Mouse (Mus musculus): ENCODE measurements around the gene Fchsd2. TPM values are rescaled to one million over a fixed set of nuclear protein-coding genes. Genes with fewer than 3 reads are reported as not detected.
A peak's percentile ranks its signal among the peaks of the same experiment; 100 is the strongest.

The Fchsd2 gene
- polyA plus RNA-seq, 1 experiment from 2014 or later: 8.0 TPM

GRCm38 (mm10) chr7:101163878-101164277, 71.2 kb downstream of the Fchsd2 start:
- Histone ChIP-seq H3K9me3 (replicated peaks) (no peaks in the 10 kb centered on the region), H3K4me3 (no peak overlapping the region), H3K4me1 (0 out of 2 replicates have a peak, but pooled peaks cover 3% of the 10 kb centered on the region), H3K27ac (no peak overlapping the region), H3K9ac (no peak overlapping the region), H3K4me2 (no peak overlapping the region), H3K36me3 (no peaks in the 10 kb centered on the region), H3K27me3 (replicated peaks) (no peaks in the 10 kb centered on the region)
- WGBS (ENCODE audit: insufficient replicate concordance): 69% methylated on average over 4 of the region's 4 CpGs
- no peak for ATAC-seq

- H3K4me3 ChIP-seq: no peak overlapping the region
- no peak overlapping the region for H3K4me2 ChIP-seq
- ATAC-seq: 0 out of 2 replicates have a peak, but pooled peaks have one; percentile 18
- no peaks in the 10 kb centered on the region for H3K36me3 ChIP-seq
- H3K27ac ChIP-seq: no peak overlapping the region
- no peaks in the 10 kb centered on the region for H3K27me3 ChIP-seq (replicated peaks)
- 56% methylated on average over 2 of the region's 2 CpGs for WGBS (ENCODE audit: insufficient replicate concordance)
- no peaks in the 10 kb centered on the region for H3K9me3 ChIP-seq (replicated peaks)
- H3K4me1 ChIP-seq: peaks cover 3% of the 10 kb centered on the region; the same call in 1 of the 2 replicates
- H3K9ac ChIP-seq: no peak overlapping the region
Observed at GRCm38 (mm10) chr7:101166568-101166967, 73.9 kb downstream of the Fchsd2 start.

GRCm38 (mm10) chr7:101170482-101170881, 77.8 kb downstream of the Fchsd2 start:
- H3K4me2 ChIP-seq: no peak overlapping the region
- no peaks in the 10 kb centered on the region for H3K36me3 ChIP-seq
- no peak for ATAC-seq
- H3K4me1 ChIP-seq: peaks cover 3% of the 10 kb centered on the region; the same call in 1 of the 2 replicates
- H3K9ac ChIP-seq: no peak overlapping the region
- no peak overlapping the region for H3K4me3 ChIP-seq
- H3K27ac ChIP-seq: no peak overlapping the region
- no peaks in the 10 kb centered on the region for H3K9me3 ChIP-seq (replicated peaks)
- 66% methylated on average over 3 of the region's 3 CpGs for WGBS (ENCODE audit: insufficient replicate concordance)
- H3K27me3 ChIP-seq (replicated peaks): no peaks in the 10 kb centered on the region

- Histone ChIP-seq H3K9me3 (replicated peaks) (no peaks in the 10 kb centered on the region), H3K9ac (no peak overlapping the region), H3K27me3 (replicated peaks) (no peaks in the 10 kb centered on the region), H3K36me3 (no peaks in the 10 kb centered on the region), H3K4me1 (peaks cover 3% of the 10 kb centered on the region; the same call in 1 of the 2 replicates), H3K27ac (no peak overlapping the region), H3K4me3 (no peak overlapping the region), H3K4me2 (no peak overlapping the region)
- ATAC-seq: no peak
- WGBS (ENCODE audit: insufficient replicate concordance): 80% methylated on average over 1 of the region's 1 CpGs
Observed at GRCm38 (mm10) chr7:101171002-101171401, 78.3 kb downstream of the Fchsd2 start.

GRCm38 (mm10) chr7:101173331-101173730, 80.7 kb downstream of the Fchsd2 start:
- Histone ChIP-seq H3K4me1 (peaks cover 1% of the 10 kb centered on the region), H3K4me3 (no peak overlapping the region), H3K4me2 (no peak overlapping the region), H3K27me3 (replicated peaks) (no peaks in the 10 kb centered on the region), H3K27ac (no peak overlapping the region), H3K9ac (no peak overlapping the region), H3K9me3 (replicated peaks) (no peaks in the 10 kb centered on the region), H3K36me3 (0 out of 2 replicates have a peak, but pooled peaks cover 3% of the 10 kb centered on the region)
- no peak for ATAC-seq
- WGBS (ENCODE audit: insufficient replicate concordance): 75% methylated on average over 3 of the region's 3 CpGs

- no peak overlapping the region for H3K4me3 ChIP-seq
- ATAC-seq: no peak
- WGBS (ENCODE audit: insufficient replicate concordance): 76% methylated on average over 2 of the region's 2 CpGs
- H3K9me3 ChIP-seq (replicated peaks): no peaks in the 10 kb centered on the region
- H3K9ac ChIP-seq: no peak overlapping the region
- H3K36me3 ChIP-seq: 0 out of 2 replicates have a peak, but pooled peaks cover 3% of the 10 kb centered on the region
- H3K4me2 ChIP-seq: no peak overlapping the region
- no peaks in the 10 kb centered on the region for H3K27me3 ChIP-seq (replicated peaks)
- peaks cover 4% of the 10 kb centered on the region for H3K4me1 ChIP-seq
- no peak overlapping the region for H3K27ac ChIP-seq
Observed at GRCm38 (mm10) chr7:101178751-101179150, 86.1 kb downstream of the Fchsd2 start.

- no peak overlapping the region for H3K4me2 ChIP-seq
- no peak for ATAC-seq
- no peaks in the 10 kb centered on the region for H3K9me3 ChIP-seq (replicated peaks)
- H3K27me3 ChIP-seq (replicated peaks): no peaks in the 10 kb centered on the region
- H3K9ac ChIP-seq: no peak overlapping the region
- H3K4me1 ChIP-seq: no peaks in the 10 kb centered on the region
- no peak overlapping the region for H3K4me3 ChIP-seq
- H3K36me3 ChIP-seq: peaks cover 12% of the 10 kb centered on the region; the same call in 1 of the 2 replicates
- no peak overlapping the region for H3K27ac ChIP-seq
- WGBS (ENCODE audit: insufficient replicate concordance): 85% methylated on average over 3 of the region's 3 CpGs
Observed at GRCm38 (mm10) chr7:101191326-101191969, 98.8 kb downstream of the Fchsd2 start.

- Histone ChIP-seq H3K27ac (no peak overlapping the region), H3K4me3 (no peak overlapping the region), H3K9me3 (replicated peaks) (no peaks in the 10 kb centered on the region), H3K36me3 (0 out of 2 replicates have a peak, but pooled peaks cover 3% of the 10 kb centered on the region), H3K27me3 (replicated peaks) (no peaks in the 10 kb centered on the region), H3K4me2 (no peak overlapping the region), H3K9ac (no peak overlapping the region), H3K4me1 (no peaks in the 10 kb centered on the region)
- no peak for ATAC-seq
- WGBS (ENCODE audit: insufficient replicate concordance): 82% methylated on average over 1 of the region's 1 CpGs
Observed at GRCm38 (mm10) chr7:101210826-101211225, 118.2 kb downstream of the Fchsd2 start.

- Histone ChIP-seq H3K9ac (no peak overlapping the region), H3K4me2 (no peak overlapping the region), H3K9me3 (replicated peaks) (no peaks in the 10 kb centered on the region), H3K36me3 (0 out of 2 replicates have a peak, but pooled peaks cover 3% of the 10 kb centered on the region), H3K27ac (no peak overlapping the region), H3K27me3 (replicated peaks) (no peaks in the 10 kb centered on the region), H3K4me1 (no peaks in the 10 kb centered on the region), H3K4me3 (no peak overlapping the region)
- 51% methylated on average over 3 of the region's 3 CpGs for WGBS (ENCODE audit: insufficient replicate concordance)
- no peak for ATAC-seq
Observed at GRCm38 (mm10) chr7:101213515-101214263, 121.0 kb downstream of the Fchsd2 start.

- Histone ChIP-seq H3K9ac (no peak overlapping the region), H3K4me2 (no peak overlapping the region), H3K36me3 (no peaks in the 10 kb centered on the region), H3K9me3 (replicated peaks) (no peaks in the 10 kb centered on the region), H3K4me1 (no peaks in the 10 kb centered on the region), H3K27me3 (replicated peaks) (no peaks in the 10 kb centered on the region), H3K27ac (no peak overlapping the region), H3K4me3 (no peak overlapping the region)
- no peak for ATAC-seq
- 80% methylated on average over 2 of the region's 2 CpGs for WGBS (ENCODE audit: insufficient replicate concordance)
Observed at GRCm38 (mm10) chr7:101216724-101217123, 124.1 kb downstream of the Fchsd2 start.

GRCm38 (mm10) chr7:101223501-101223900, 130.8 kb downstream of the Fchsd2 start:
- H3K4me1 ChIP-seq: no peaks in the 10 kb centered on the region
- WGBS (ENCODE audit: insufficient replicate concordance): 72% methylated on average over 2 of the region's 2 CpGs
- H3K4me3 ChIP-seq: no peak overlapping the region
- no peak overlapping the region for H3K9ac ChIP-seq
- no peaks in the 10 kb centered on the region for H3K9me3 ChIP-seq (replicated peaks)
- ATAC-seq: no peak
- H3K4me2 ChIP-seq: no peak overlapping the region
- H3K27ac ChIP-seq: no peak overlapping the region
- H3K27me3 ChIP-seq (replicated peaks): no peaks in the 10 kb centered on the region
- H3K36me3 ChIP-seq: no peaks in the 10 kb centered on the region

GRCm38 (mm10) chr7:101229336-101229735, 136.7 kb downstream of the Fchsd2 start:
- no peak overlapping the region for H3K27ac ChIP-seq
- H3K36me3 ChIP-seq: 0 out of 2 replicates have a peak, but pooled peaks cover 3% of the 10 kb centered on the region
- no peaks in the 10 kb centered on the region for H3K27me3 ChIP-seq (replicated peaks)
- WGBS (ENCODE audit: insufficient replicate concordance): 35% methylated on average over 1 of the region's 1 CpGs
- no peaks in the 10 kb centered on the region for H3K4me1 ChIP-seq
- no peak overlapping the region for H3K4me2 ChIP-seq
- H3K4me3 ChIP-seq: no peak overlapping the region
- H3K9me3 ChIP-seq (replicated peaks): no peaks in the 10 kb centered on the region
- ATAC-seq: no peak
- no peak overlapping the region for H3K9ac ChIP-seq

Data from liver, embryonic 12.5 days (tissue).